Mouse (Mus musculus): ENCODE measurements around the gene Trappc2.

DNA sequence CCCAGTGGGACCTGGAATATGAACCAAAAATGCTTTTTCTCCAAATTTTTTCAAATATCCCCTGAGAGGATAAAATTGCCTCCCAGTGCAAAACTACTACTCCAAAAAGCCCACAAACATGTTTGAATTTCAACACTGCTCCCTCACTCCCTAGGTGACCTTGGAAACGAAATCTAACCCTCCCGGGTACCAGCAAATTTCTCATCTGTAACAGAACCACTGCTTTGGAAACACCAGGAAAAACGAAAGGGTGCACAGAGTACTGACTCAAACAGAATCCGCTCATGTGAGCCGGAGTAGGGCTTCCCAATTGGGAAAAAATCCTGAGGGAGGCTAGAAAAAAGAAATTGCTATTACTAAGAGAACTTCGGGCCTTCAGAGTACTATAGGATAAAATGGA lies 37.0 kb downstream of the Trappc2 start:
- TF ChIP-seq CTCF (IDR thresholded peaks at IDR 0.05; ENCODE audit: insufficient read depth, low read length) (no peak), POLR2A (IDR thresholded peaks at IDR 0.05; ENCODE audit: borderline replicate concordance, extremely low read depth, low read depth, low read length) (no peak)
